Mouse (Mus musculus) ZHBTc4 (cell line): ENCODE results near the gene Mpst.

Source experiments
- DNase-seq: peaks from one replicate; pipeline ENCODE4 v3.0.0-alpha.2; 2011; ENCODE audit warnings: low read depth, low spot score

Mpst gene

DNA sequence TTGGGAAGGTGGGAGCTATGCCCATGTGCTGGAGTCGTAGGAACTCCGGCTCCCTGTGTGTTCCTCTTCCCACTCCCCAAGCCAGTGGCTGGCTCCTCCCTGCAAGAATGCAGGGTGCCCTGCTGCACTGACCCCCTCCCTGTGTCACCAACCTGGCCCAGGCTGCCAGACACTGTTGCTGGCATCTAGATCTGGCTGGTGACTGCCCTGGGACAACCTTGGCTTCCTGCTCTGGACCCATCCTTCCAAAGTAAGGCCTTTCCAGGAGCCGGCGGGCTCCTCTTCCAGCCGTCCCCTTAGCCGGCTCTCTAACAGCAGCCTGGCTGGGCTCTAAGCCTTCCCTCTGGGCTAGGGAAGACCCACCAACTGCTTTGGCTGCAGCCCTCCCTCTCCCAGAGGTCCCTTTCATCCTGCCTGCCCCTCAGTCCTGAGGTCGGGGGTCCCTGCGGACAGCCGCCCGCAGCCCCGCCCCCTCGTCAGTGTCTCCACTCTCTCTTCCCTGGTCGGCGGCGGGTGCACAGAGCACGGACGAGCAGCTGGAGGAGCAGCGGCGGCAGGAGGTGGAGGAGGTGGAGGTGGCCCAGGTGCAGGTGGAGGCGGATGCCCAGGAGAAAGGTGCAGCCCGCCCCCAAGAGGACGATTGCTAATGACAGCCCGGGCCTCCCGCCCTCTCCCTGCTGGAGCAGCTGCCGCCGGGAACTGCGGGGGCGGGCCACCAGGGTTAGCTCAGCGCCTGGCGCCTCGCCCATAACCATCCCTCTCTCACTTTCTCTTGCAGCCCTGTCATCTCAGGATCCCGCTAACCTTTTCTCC, 30.4 kb downstream of the Mpst start:
- DNase-seq = peak; percentile 74

DNA sequence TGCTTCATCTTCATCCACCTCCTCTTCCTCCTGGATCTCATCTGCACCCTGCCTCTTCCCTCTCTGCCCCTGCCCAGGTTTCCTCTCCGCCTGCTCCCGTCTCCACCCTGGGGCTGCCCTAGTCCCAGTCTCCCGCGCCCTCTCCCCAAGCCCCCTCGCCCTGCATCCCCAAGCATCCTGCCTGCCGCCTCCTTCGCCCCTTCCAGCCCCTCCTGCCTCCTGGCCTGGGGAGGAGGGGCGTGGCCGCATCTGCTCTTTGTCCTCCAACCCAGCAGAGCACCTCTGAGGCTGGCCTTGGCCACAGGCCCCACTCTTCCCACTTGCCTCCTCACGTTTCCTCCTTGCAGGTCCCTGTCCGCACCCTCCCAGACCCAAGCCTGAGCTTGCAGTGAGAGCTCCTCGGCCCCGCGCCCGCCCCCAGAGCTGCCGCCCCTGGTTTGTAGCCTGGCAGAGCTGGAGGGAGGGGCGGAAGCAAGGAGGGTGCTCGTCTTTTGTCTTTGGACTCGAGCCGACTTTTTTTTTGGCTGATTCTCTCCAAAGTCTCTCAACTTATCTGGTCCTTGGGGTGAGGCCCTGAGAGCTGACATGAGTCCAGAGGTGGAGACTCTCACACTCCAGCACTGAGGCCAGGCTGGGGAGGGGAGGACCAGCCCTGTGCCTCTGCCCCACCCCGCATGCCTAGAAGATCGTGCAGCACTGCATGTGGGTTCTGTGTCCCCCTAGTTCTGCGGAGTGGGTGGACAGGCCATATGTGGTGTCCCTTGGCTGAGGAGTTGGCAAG, 31.2 kb downstream of the Mpst start:
- peak; percentile 47 for DNase-seq

GRCm38 (mm10) chr15:78438018-78438394, 31.8 kb downstream of the Mpst start:
- DNase-seq = no peak

GRCm38 (mm10) chr15:78438505-78438904, 32.3 kb downstream of the Mpst start:
- DNase-seq = no peak

GRCm38 (mm10) chr15:78438973-78439372, 32.8 kb downstream of the Mpst start:
- no peak for DNase-seq

DNA sequence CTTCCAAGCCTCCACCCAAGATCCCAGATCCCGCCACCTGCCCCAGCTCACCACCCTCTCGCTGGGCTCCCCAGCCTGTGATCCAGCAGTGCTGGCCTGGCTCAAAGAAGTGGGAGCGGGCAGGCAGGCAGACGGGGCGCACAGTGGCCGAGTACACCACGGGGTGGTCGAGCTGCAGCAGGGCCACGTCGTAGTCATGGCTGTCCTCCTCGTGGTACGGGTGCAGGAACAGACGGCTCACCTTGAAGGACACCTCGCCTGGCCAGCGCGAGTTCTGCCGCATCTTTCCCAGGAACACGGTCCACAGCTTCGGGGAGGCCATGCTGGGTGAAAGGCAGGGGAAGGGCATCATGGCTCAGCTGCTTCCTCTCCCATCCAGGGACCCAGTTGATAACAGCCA, 36.0 kb downstream of the Mpst start:
- no peak for DNase-seq

DNA sequence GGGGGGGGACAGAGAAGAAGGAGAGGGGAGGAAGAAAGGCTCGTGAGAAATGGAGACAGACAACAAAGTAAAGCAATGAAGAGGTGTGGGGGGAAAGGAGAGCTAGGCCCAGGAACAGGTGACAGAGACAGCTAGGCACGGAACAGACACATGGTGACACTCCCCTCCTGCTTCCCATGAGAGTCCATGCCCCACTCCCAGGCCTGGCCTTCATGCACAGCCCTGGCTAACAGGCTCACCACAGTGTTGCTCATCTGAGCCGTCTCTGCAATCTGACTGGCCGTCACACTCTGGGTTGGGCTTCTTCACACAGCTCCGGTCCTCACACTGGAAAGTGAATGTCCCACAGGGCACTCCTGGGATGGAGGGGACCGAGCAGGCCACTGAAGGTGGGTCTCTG, 37.6 kb downstream of the Mpst start:
- no peak for DNase-seq

- DNase-seq = no peak
Measured at GRCm38 (mm10) chr15:78447121-78447520, 40.9 kb downstream of the Mpst start.

GRCm38 (mm10) chr15:78447746-78448535, 41.7 kb downstream of the Mpst start:
- peak; percentile 93 for DNase-seq

- DNase-seq = no peak
Measured at GRCm38 (mm10) chr15:78449131-78449530, 42.9 kb downstream of the Mpst start.

- DNase-seq = peak; percentile 75
Measured at GRCm38 (mm10) chr15:78449694-78450418, 43.6 kb downstream of the Mpst start.

DNA sequence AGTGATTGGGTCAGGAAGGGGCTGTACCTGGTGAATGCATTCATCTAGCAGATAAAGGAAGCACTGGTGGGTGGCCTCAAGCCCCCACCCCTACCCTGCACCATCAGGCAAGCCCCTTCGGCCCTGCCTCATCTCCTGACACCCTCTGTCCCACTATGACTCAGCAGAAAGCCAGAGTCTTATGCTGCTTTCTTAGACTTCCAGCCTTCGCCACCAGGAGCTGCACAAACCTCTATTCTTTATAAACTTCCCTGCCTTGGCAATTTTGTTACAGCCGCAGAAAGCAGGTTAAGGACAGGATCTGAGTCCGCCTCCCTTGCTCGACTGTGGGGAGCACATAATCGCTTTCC, 44.2 kb downstream of the Mpst start:
- peak; percentile 85 for DNase-seq

DNA sequence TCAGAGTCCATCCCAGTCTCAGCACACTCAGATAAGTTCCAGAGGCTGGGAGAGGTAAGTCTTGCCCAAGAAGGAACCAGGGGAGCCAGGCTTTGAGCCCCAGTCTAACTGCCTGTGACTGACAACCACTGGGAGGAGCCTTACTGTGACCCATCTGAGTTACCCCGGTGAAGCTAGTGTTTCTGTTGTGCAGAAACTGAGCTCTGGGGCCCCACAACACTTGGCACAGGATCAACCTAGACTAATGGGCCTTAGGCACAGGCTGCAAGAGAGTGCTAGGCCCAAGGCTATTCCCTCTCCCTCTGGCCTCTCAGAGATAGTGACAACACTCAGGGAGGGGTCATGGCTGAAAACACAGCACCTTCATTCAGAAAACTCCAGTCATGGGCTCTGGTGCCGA, 45.0 kb downstream of the Mpst start:
- DNase-seq = no peak

DNA sequence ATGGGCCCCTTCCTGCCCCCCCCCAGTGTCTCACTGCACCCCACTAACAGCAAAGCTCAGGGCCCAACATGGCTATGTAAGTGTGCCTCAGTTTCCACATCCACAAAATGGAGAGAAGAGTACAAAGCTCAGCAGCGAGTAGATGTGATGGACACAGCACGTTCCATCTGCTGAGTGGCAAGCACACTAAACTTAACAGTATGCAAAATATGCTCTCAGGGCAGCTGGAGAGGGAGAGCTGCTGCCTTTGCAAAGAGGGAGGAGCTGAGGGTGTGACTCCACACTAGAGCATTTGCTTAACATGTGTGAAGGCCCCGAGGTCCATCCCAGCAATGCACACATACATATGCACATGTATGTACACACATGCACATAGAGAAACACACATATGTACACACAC, 46.7 kb downstream of the Mpst start:
- DNase-seq = no peak

GRCm38 (mm10) chr15:78455168-78455567, 49.0 kb downstream of the Mpst start:
- DNase-seq = no peak

GRCm38 (mm10) chr15:78456051-78456450, 49.8 kb downstream of the Mpst start:
- no peak for DNase-seq

- no peak for DNase-seq
Measured at GRCm38 (mm10) chr15:78457193-78457592, 51.0 kb downstream of the Mpst start.

DNA sequence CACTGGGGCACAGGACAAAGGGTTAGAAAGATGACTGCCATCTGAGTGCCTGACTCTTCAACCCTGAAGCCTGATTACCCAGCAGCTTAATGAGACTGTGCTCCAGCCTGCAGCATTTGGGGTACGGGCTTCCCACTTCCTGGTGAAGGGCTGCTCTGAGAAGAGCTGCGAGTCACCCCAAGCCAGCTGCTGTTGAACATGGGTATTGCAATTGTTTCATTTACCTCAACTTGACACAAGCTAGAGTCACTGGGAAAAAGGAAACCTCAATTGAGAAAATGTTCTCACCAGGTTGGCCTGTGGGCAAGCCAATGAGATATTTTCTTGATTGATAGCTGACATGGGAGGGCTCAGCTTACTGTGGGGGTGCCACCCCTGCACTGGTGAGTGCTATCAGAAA, 56.8 kb downstream of the Mpst start:
- DNase-seq = no peak
